Mouse (Mus musculus): ENCODE measurements around the gene Gstm5. TPM values are rescaled to one million over a fixed set of nuclear protein-coding genes. Genes with fewer than 3 reads are reported as not detected.
"Not testable (repeated sequence)": the region's sequence is repeated elsewhere in the genome, so short reads cannot be mapped to it uniquely, and the experiment has no call there.

Gene Gstm5
- polyA plus RNA-seq, 1 experiment: 25.4 TPM

- no peaks in the 10 kb centered on the region for H3K27me3 ChIP-seq (ENCODE audit: control insufficient read depth, insufficient read depth, insufficient read length)
- no peak for TF ChIP-seq POLR2AphosphoS2 (IDR thresholded peaks at IDR 0.05; ENCODE audit: insufficient read length, low read depth)
- TF ChIP-seq MYOD1 (IDR thresholded peaks at IDR 0.05; ENCODE audit: control insufficient read depth in 1 of 3, insufficient read length in 2 of 3, low read depth in 2 of 3): no peak
- no peak for TF ChIP-seq MAX (IDR thresholded peaks at IDR 0.05; ENCODE audit: low read depth)
- no peak for TF ChIP-seq REST (IDR thresholded peaks at IDR 0.05; ENCODE audit: insufficient read depth, insufficient read length)
- no peak for TF ChIP-seq SRF (IDR thresholded peaks at IDR 0.05; ENCODE audit: control insufficient read depth, insufficient read length, low read depth)
- no peak for TF ChIP-seq POLR2A (IDR thresholded peaks at IDR 0.05; ENCODE audit: insufficient read length, low read depth)
- no peak for TF ChIP-seq TCF12 (IDR thresholded peaks at IDR 0.05; ENCODE audit: insufficient read depth, poor library complexity, severe bottlenecking)
- no peak for TF ChIP-seq USF1 (IDR thresholded peaks at IDR 0.05; ENCODE audit: low read depth)
- TF ChIP-seq CEBPB (IDR thresholded peaks at IDR 0.05; ENCODE audit: insufficient read depth, poor library complexity, severe bottlenecking): no peak
- no peak for TF ChIP-seq E2F4 (IDR thresholded peaks at IDR 0.05; ENCODE audit: insufficient read depth)
- TF ChIP-seq MYOG (IDR thresholded peaks at IDR 0.05; ENCODE audit: control insufficient read depth in 1 of 3, insufficient read depth in 1 of 3, insufficient read length in 2 of 3, low read depth in 2 of 3): no peak
- no peak for TF ChIP-seq TCF3 (IDR thresholded peaks at IDR 0.05; ENCODE audit: insufficient read length, low read depth)
- H3K36me3 ChIP-seq (ENCODE audit: control insufficient read depth, insufficient read depth): no peaks in the 10 kb centered on the region
- H3K79me2 ChIP-seq (ENCODE audit: control insufficient read depth, insufficient read depth): no peaks in the 10 kb centered on the region
- no peak overlapping the region for H3K4me3 ChIP-seq
- no peak overlapping the region for H3ac ChIP-seq (ENCODE audit: control insufficient read depth, insufficient read length)
- no peak overlapping the region for H3K4me2 ChIP-seq (ENCODE audit: low read depth)
Measured at GRCm38 (mm10) chr3:107857646-107858045, 38.0 kb upstream of the Gstm5 start.

- not testable (repeated sequence) for H3K4me2 ChIP-seq (ENCODE audit: low read depth); H3K4me3 ChIP-seq; H3ac ChIP-seq (ENCODE audit: control insufficient read depth, insufficient read length); H3K36me3 ChIP-seq (ENCODE audit: control insufficient read depth, insufficient read depth); H3K27me3 ChIP-seq (ENCODE audit: control insufficient read depth, insufficient read depth, insufficient read length); H3K79me2 ChIP-seq (ENCODE audit: control insufficient read depth, insufficient read depth)
Measured at GRCm38 (mm10) chr3:107861483-107861882, 34.1 kb upstream of the Gstm5 start.

- Histone ChIP-seq H3K4me2 (ENCODE audit: low read depth) (no peak overlapping the region), H3K79me2 (ENCODE audit: control insufficient read depth, insufficient read depth) (no peaks in the 10 kb centered on the region), H3K27me3 (ENCODE audit: control insufficient read depth, insufficient read depth, insufficient read length) (no peaks in the 10 kb centered on the region), H3K36me3 (ENCODE audit: control insufficient read depth, insufficient read depth) (no peaks in the 10 kb centered on the region), H3K4me3 (no peak overlapping the region), H3ac (ENCODE audit: control insufficient read depth, insufficient read length) (no peak overlapping the region)
- TF ChIP-seq POLR2A (IDR thresholded peaks at IDR 0.05; ENCODE audit: insufficient read length, low read depth): no peak
- no peak for TF ChIP-seq TCF12 (IDR thresholded peaks at IDR 0.05; ENCODE audit: insufficient read depth, poor library complexity, severe bottlenecking)
- no peak for TF ChIP-seq TCF3 (IDR thresholded peaks at IDR 0.05; ENCODE audit: insufficient read length, low read depth)
- no peak for TF ChIP-seq MYOG (IDR thresholded peaks at IDR 0.05; ENCODE audit: control insufficient read depth in 1 of 3, insufficient read depth in 1 of 3, insufficient read length in 2 of 3, low read depth in 2 of 3)
- TF ChIP-seq POLR2AphosphoS2 (IDR thresholded peaks at IDR 0.05; ENCODE audit: insufficient read length, low read depth): no peak
- TF ChIP-seq E2F4 (IDR thresholded peaks at IDR 0.05; ENCODE audit: insufficient read depth): no peak
- no peak for TF ChIP-seq CEBPB (IDR thresholded peaks at IDR 0.05; ENCODE audit: insufficient read depth, poor library complexity, severe bottlenecking)
- no peak for TF ChIP-seq USF1 (IDR thresholded peaks at IDR 0.05; ENCODE audit: low read depth)
- no peak for TF ChIP-seq MYOD1 (IDR thresholded peaks at IDR 0.05; ENCODE audit: control insufficient read depth in 1 of 3, insufficient read length in 2 of 3, low read depth in 2 of 3)
- no peak for TF ChIP-seq SRF (IDR thresholded peaks at IDR 0.05; ENCODE audit: control insufficient read depth, insufficient read length, low read depth)
- TF ChIP-seq REST (IDR thresholded peaks at IDR 0.05; ENCODE audit: insufficient read depth, insufficient read length): no peak
- no peak for TF ChIP-seq MAX (IDR thresholded peaks at IDR 0.05; ENCODE audit: low read depth)
Measured at GRCm38 (mm10) chr3:107862471-107862870, 33.1 kb upstream of the Gstm5 start.

- TF ChIP-seq POLR2A (IDR thresholded peaks at IDR 0.05; ENCODE audit: insufficient read length, low read depth) (no peak), CEBPB (IDR thresholded peaks at IDR 0.05; ENCODE audit: insufficient read depth, poor library complexity, severe bottlenecking) (no peak), TCF3 (IDR thresholded peaks at IDR 0.05; ENCODE audit: insufficient read length, low read depth) (no peak), SRF (IDR thresholded peaks at IDR 0.05; ENCODE audit: control insufficient read depth, insufficient read length, low read depth) (no peak), REST (IDR thresholded peaks at IDR 0.05; ENCODE audit: insufficient read depth, insufficient read length) (no peak)
- Histone ChIP-seq H3K79me2 (ENCODE audit: control insufficient read depth, insufficient read depth) (no peaks in the 10 kb centered on the region), H3K4me2 (ENCODE audit: low read depth) (no peak overlapping the region), H3K27me3 (ENCODE audit: control insufficient read depth, insufficient read depth, insufficient read length) (no peaks in the 10 kb centered on the region), H3ac (ENCODE audit: control insufficient read depth, insufficient read length) (no peak overlapping the region), H3K36me3 (ENCODE audit: control insufficient read depth, insufficient read depth) (no peaks in the 10 kb centered on the region), H3K4me3 (no peak overlapping the region)
Measured at GRCm38 (mm10) chr3:107863471-107863870, 32.1 kb upstream of the Gstm5 start.

GRCm38 (mm10) chr3:107863898-107864603, 31.6 kb upstream of the Gstm5 start:
- Histone ChIP-seq H3K36me3 (ENCODE audit: control insufficient read depth, insufficient read depth) (no peaks in the 10 kb centered on the region), H3ac (ENCODE audit: control insufficient read depth, insufficient read length) (no peak overlapping the region), H3K79me2 (ENCODE audit: control insufficient read depth, insufficient read depth) (no peaks in the 10 kb centered on the region), H3K4me3 (no peak overlapping the region), H3K4me2 (ENCODE audit: low read depth) (no peak overlapping the region), H3K27me3 (ENCODE audit: control insufficient read depth, insufficient read depth, insufficient read length) (no peaks in the 10 kb centered on the region)
- TF ChIP-seq MYOG (IDR thresholded peaks at IDR 0.05; ENCODE audit: control insufficient read depth in 1 of 3, insufficient read depth in 1 of 3, insufficient read length in 2 of 3, low read depth in 2 of 3) (no peak), POLR2A (IDR thresholded peaks at IDR 0.05; ENCODE audit: insufficient read length, low read depth) (no peak), REST (IDR thresholded peaks at IDR 0.05; ENCODE audit: insufficient read depth, insufficient read length) (no peak), USF1 (IDR thresholded peaks at IDR 0.05; ENCODE audit: low read depth) (no peak), POLR2AphosphoS2 (IDR thresholded peaks at IDR 0.05; ENCODE audit: insufficient read length, low read depth) (no peak), TCF3 (IDR thresholded peaks at IDR 0.05; ENCODE audit: insufficient read length, low read depth) (no peak), MAX (IDR thresholded peaks at IDR 0.05; ENCODE audit: low read depth) (no peak), MYOD1 (IDR thresholded peaks at IDR 0.05; ENCODE audit: control insufficient read depth in 1 of 3, insufficient read length in 2 of 3, low read depth in 2 of 3) (peak in 1 of 3 experiments; percentile 2), E2F4 (IDR thresholded peaks at IDR 0.05; ENCODE audit: insufficient read depth) (no peak)
